Mouse (Mus musculus) bone marrow macrophage, adult 2 months (primary cell): ENCODE data around the gene Sorcs2. TPM values are rescaled to one million over a fixed set of nuclear protein-coding genes. Genes with fewer than 3 reads are reported as not detected.

Source experiments
- H3K27ac ChIP-seq: 2 replicates; pipeline ENCODE4 v1.5.1; 2012; ENCODE audit warnings: low read depth, low read length; ENCODE audit not compliant: insufficient read depth
- H3K4me1 ChIP-seq: 2 replicates; pipeline ENCODE4 v1.6.1; 2012; ENCODE audit warnings: low read length; ENCODE audit not compliant: control insufficient read depth, insufficient read depth
- H3K4me3 ChIP-seq: 2 replicates; pipeline ENCODE4 v1.5.1; 2012; ENCODE audit warnings: mild to moderate bottlenecking, low read length, moderate library complexity; ENCODE audit not compliant: insufficient read depth
- CTCF ChIP-seq: IDR thresholded peaks from 2 replicates; pipeline ENCODE4 v1.5.1; 2012; ENCODE audit warnings: low read depth, mild to moderate bottlenecking, low read length, moderate library complexity
- POLR2A ChIP-seq: IDR thresholded peaks from 2 replicates; pipeline ENCODE4 v1.6.1; 2012; ENCODE audit warnings: mild to moderate bottlenecking, low read depth, low read length, borderline replicate concordance
- polyA plus RNA-seq: library from polyadenylated mRNA; stranded (reverse); fragments of >200 nt; gene quantifications from 2 replicates; pipeline ENCODE4 v1.2.4, GENCODE M21; 2012; ENCODE audit not compliant: missing spikeins, insufficient read depth, insufficient read length

The Sorcs2 gene
- polyA plus RNA-seq, 1 experiment: 0.31 TPM

- TF ChIP-seq POLR2A (no peak), CTCF (no peak)
Measured at GRCm38 (mm10) chr5:36139766-36140165, 258.2 kb downstream of the Sorcs2 start.

GRCm38 (mm10) chr5:36135874-36136542 lies 261.9 kb downstream of the Sorcs2 start:
- Histone ChIP-seq H3K4me3 (no peak overlapping the region), H3K27ac (no peak overlapping the region), H3K4me1 (no peaks in the 10 kb centered on the region)
- TF ChIP-seq POLR2A: no peak
- no peak for TF ChIP-seq CTCF

More at GRCm38 (mm10) chr5:36139766-36140165, 258.2 kb downstream of the Sorcs2 start:
- Histone ChIP-seq H3K27ac (no peak overlapping the region), H3K4me1 (no peaks in the 10 kb centered on the region), H3K4me3 (no peak overlapping the region)

- TF ChIP-seq CTCF: no peak
- TF ChIP-seq POLR2A: no peak
- H3K4me3 ChIP-seq: no peak overlapping the region
- H3K27ac ChIP-seq: no peak overlapping the region
- H3K4me1 ChIP-seq: no peaks in the 10 kb centered on the region
Measured at GRCm38 (mm10) chr5:36134302-36134701, 263.6 kb downstream of the Sorcs2 start.

- Histone ChIP-seq H3K4me1 (no peaks in the 10 kb centered on the region), H3K4me3 (no peak overlapping the region), H3K27ac (no peak overlapping the region)
- TF ChIP-seq POLR2A: no peak
- TF ChIP-seq CTCF: no peak
Measured at GRCm38 (mm10) chr5:36133893-36134292, 264.0 kb downstream of the Sorcs2 start.

GRCm38 (mm10) chr5:36130393-36131011 lies 267.4 kb downstream of the Sorcs2 start:
- TF ChIP-seq CTCF (no peak), POLR2A (no peak)
- no peaks in the 10 kb centered on the region for H3K4me1 ChIP-seq
- no peak overlapping the region for H3K27ac ChIP-seq

GRCm38 (mm10) chr5:36129661-36130060 lies 268.3 kb downstream of the Sorcs2 start:
- no peak for TF ChIP-seq POLR2A
- TF ChIP-seq CTCF: no peak
- Histone ChIP-seq H3K27ac (no peak overlapping the region), H3K4me1 (no peaks in the 10 kb centered on the region), H3K4me3 (no peak overlapping the region)

More at GRCm38 (mm10) chr5:36130393-36131011, 267.4 kb downstream of the Sorcs2 start:
- H3K4me3 ChIP-seq: no peak overlapping the region

GRCm38 (mm10) chr5:36128513-36128912 lies 269.4 kb downstream of the Sorcs2 start:
- Histone ChIP-seq H3K27ac (no peak overlapping the region), H3K4me3 (no peak overlapping the region), H3K4me1 (no peaks in the 10 kb centered on the region)
- no peak for TF ChIP-seq CTCF
- TF ChIP-seq POLR2A: no peak

- TF ChIP-seq CTCF: no peak
- TF ChIP-seq POLR2A: no peak
- H3K27ac ChIP-seq: no peak overlapping the region
- H3K4me1 ChIP-seq: no peaks in the 10 kb centered on the region
- H3K4me3 ChIP-seq: no peak overlapping the region
Measured at GRCm38 (mm10) chr5:36124993-36125392, 272.9 kb downstream of the Sorcs2 start.

- no peak overlapping the region for H3K4me3 ChIP-seq
- TF ChIP-seq POLR2A (no peak), CTCF (no peak)
- no peaks in the 10 kb centered on the region for H3K4me1 ChIP-seq
- H3K27ac ChIP-seq: no peak overlapping the region
Measured at GRCm38 (mm10) chr5:36122987-36123386, 275.0 kb downstream of the Sorcs2 start.

GRCm38 (mm10) chr5:36120931-36121341 lies 277.0 kb downstream of the Sorcs2 start:
- Histone ChIP-seq H3K27ac (no peak overlapping the region), H3K4me3 (no peak overlapping the region), H3K4me1 (no peaks in the 10 kb centered on the region)
- TF ChIP-seq POLR2A (no peak), CTCF (no peak)
